Mouse (Mus musculus): ENCODE measurements around the gene Jak3.

- TF ChIP-seq POLR2A (IDR thresholded peaks at IDR 0.05; ENCODE audit: borderline replicate concordance, extremely low read depth, insufficient read depth, insufficient read length, poor library complexity, severe bottlenecking) (no peak), CTCF (IDR thresholded peaks at IDR 0.05; ENCODE audit: borderline replicate concordance, extremely low read depth, insufficient read depth, insufficient read length) (no peak)
Measured at GRCm38 (mm10) chr8:71719928-71720457, 43.9 kb downstream of the Jak3 start.

All from brain, embryonic 14.5 days (tissue).